Mouse (Mus musculus) testis, adult 2 months (tissue): ENCODE measurements at regions not wholly inside any gene's neighbourhood (a gene's known extent, or its start where the extent isn't known, plus 50 kb on each side); places are given as distances from the start of the nearest gene placed in this dataset.

Experiments
- CTCF ChIP-seq: fragments of 200-500 bp; IDR thresholded peaks from 2 replicates; pipeline ENCODE4 v1.5.1; 2012; ENCODE audit warnings: low read depth, mild to moderate bottlenecking, inconsistent platforms, low read length, moderate library complexity; ENCODE audit not compliant: control insufficient read depth, insufficient read depth, insufficient replicate concordance
- POLR2A ChIP-seq: fragments of 200-500 bp; IDR thresholded peaks from 2 replicates; pipeline ENCODE4 v1.6.1; 2012; ENCODE audit warnings: low read depth, mild to moderate bottlenecking, inconsistent platforms, low read length, moderate library complexity; ENCODE audit not compliant: control insufficient read depth

GRCm38 (mm10) chr14:105522279-105522678, 263.9 kb downstream of the Ndfip2 start:
- TF ChIP-seq CTCF (no peak), POLR2A (no peak)
